Mouse (Mus musculus): ENCODE measurements around the gene Snx3. TPM values are rescaled to one million over a fixed set of nuclear protein-coding genes. Genes with fewer than 3 reads are reported as not detected.

Snx3 gene
- polyA plus RNA-seq, 1 experiment from 2014 or later, result 294 TPM

Other genes with a start within 250 kb of the Snx3 start
- gene Foxo3, start 225.3 kb upstream of the Snx3 start, polyA plus RNA-seq (2015; fragmentation: Nextera tagmentation; extraction: Ambion mirVana), result 14.5 and 15.2 TPM in 2 replicates
- gene Afg1l, start 23.5 kb upstream of the Snx3 start, polyA plus RNA-seq (2015; fragmentation: Nextera tagmentation; extraction: Ambion mirVana), result 2.4 and 2.7 TPM in 2 replicates
- not detected in 2 replicates for gene Nr2e1, start 81.6 kb downstream of the Snx3 start, polyA plus RNA-seq (2015; fragmentation: Nextera tagmentation; extraction: Ambion mirVana)
- 15.6 and 18.4 TPM in 2 replicates for gene Ostm1, start 81.8 kb downstream of the Snx3 start, polyA plus RNA-seq (2015; fragmentation: Nextera tagmentation; extraction: Ambion mirVana)

All from liver, embryonic 13.5 days (tissue).